Mouse (Mus musculus) skeletal muscle tissue, postnatal 0 days (tissue): ENCODE measurements around the gene Nyx. TPM values are rescaled to one million over a fixed set of nuclear protein-coding genes. Genes with fewer than 3 reads are reported as not detected.

ENCODE experiments used
- polyA plus RNA-seq: library from polyadenylated mRNA; unstranded; fragments of >200 nt; fragmentation: Nextera tagmentation; extraction: Ambion mirVana; gene quantifications from 2 replicates; pipeline ENCODE4 v1.2.1, GENCODE M21; 2015

The Nyx gene
- polyA plus RNA-seq = 0.03 and 0.04 TPM in 2 replicates

GRCm38 (mm10) chrX:13465810-13466209 is at the start of gene Nyx:
Gene Nyx, plus strand, starts transcription at chrX:13466110.

Other genes with a start within 250 kb of the Nyx start
- gene Ddx3x, start 185.1 kb upstream of the Nyx start, polyA plus RNA-seq = 39.3 and 41.1 TPM in 2 replicates
- 2.2 and 3.6 TPM in 2 replicates for gene Gpr34, start 166.0 kb downstream of the Nyx start, polyA plus RNA-seq
- gene Gpr82, start 195.3 kb downstream of the Nyx start, polyA plus RNA-seq = 0.11 and 0.13 TPM in 2 replicates